Mouse (Mus musculus) embryonic stem cell, embryonic (primary cell): ENCODE measurements around the gene Slc7a11.

Experiments
- CTCF ChIA-PET, 4 experiments: fragments of 300-600 bp in 2 of 4; fragments of 350-600 bp in 2 of 4; sonication (Branson Sonifier 250); formaldehyde crosslinking; loops; one replicate each; lab custom pipeline; 2022; ENCODE audit warnings: inconsistent platforms in 2 of 4; lab: Charles Lee
- POLR2A ChIA-PET, 4 experiments: fragments of 300-600 bp in 2 of 4; fragments of 350-600 bp in 2 of 4; sonication (Branson Sonifier 250); formaldehyde crosslinking; loops; one replicate each; lab custom pipeline; 2022; ENCODE audit warnings: antibody characterized with exemption in 4 of 4, inconsistent platforms in 1 of 4; lab: Charles Lee

Gene Slc7a11

DNA sequence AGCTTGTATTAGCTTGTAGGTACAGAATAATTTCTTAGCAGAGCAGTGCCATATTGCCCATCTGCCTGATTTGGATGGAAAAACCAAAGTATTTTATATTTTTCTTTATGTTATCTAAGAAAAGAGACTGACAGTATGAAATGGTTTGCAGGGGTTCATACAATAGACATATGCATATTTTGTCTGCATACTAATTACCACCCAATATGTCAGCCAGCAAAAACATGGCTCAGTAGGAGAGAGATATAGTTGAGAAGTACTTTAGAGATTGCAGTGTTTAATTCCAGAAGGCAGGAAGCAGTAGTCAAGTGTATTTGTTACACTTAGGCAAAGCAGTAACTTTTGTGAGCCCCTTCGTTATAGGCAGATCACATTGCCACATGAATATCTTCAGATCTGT is 182.7 kb downstream of the Slc7a11 start:
- ChIA-PET CTCF (no interaction called here), POLR2A (no interaction called here)

DNA sequence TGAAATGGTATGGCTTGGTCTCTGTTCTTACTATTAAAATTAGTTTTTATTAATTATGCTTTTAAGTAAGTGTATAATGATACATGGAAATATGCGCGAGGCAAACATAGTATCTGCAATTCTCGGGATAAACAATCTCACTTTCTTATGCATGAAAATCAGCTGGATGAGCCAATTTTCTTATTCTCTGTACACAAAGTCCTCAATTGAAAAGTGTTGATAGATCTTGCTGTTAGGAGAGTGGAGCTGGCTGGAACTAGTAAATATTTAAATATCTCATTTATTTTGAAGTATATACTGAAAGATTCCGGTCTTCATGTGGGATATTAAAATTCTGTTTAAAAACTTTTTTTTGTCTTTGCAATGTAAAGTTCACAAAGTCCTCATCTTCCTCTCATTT is 184.6 kb downstream of the Slc7a11 start:
- POLR2A ChIA-PET: interaction anchor here in 1 of 4 experiments (0.5 kb wide), 1 partner anchor 592 kb away, joined by 4 read pairs; no protein-coding TSS in a partner anchor
- CTCF ChIA-PET: no interaction called here

DNA sequence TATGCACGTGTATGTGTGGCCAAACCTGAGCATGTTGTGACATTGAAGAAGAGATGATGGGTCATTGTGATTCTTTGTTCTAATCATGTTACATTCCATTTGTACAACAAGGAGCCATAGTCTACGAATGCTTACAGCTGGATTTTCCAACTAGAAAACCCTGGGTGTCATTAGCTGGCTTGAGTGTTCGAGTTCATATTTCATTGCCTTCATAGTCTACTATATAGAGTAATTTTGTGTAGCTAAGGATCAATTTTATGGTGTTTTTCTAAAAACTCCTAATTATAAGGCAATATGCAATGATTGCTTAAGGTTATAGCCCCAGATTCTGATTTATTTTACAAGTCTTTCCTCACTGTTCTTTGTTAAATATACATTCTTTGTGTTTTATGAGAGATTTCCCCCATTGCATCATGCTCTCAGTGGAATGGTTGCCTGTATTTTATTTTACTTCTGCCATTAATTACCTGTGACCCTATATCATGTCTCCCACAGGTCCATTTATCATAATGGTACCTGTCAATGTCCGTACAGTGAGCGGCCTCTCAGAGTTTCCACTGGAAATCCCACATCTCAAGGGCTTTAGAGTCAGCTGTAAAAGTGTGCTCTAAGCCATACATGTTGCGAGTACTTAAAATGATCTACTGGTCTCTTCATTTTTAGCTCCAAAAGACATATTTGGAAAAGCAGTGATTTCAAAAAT is 193.7 kb downstream of the Slc7a11 start:
- CTCF ChIA-PET: no interaction called here

DNA sequence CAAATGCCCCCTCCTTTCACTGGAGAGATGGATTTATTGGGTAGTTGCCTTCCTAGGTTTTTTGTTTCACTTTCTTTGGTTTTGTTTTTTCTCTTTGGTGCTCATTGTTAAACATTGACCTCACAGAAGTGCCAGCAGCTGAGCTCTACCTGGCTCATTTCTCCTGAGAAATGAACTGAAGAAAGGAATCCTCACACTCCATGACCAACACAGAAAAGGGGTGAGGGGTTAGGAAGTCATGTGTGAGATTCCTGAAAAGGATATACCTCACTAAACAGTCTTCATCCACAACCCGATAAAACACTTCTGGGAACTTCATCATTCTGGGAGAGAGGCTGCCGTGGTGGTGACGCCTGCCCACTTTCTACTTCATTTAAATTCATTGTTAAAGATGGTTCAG is 207.4 kb downstream of the Slc7a11 start:
- ChIA-PET CTCF (no interaction called here), POLR2A (no interaction called here)

More for the DNA sequence above, 193.7 kb downstream of the Slc7a11 start:
- POLR2A ChIA-PET: no interaction called here

DNA sequence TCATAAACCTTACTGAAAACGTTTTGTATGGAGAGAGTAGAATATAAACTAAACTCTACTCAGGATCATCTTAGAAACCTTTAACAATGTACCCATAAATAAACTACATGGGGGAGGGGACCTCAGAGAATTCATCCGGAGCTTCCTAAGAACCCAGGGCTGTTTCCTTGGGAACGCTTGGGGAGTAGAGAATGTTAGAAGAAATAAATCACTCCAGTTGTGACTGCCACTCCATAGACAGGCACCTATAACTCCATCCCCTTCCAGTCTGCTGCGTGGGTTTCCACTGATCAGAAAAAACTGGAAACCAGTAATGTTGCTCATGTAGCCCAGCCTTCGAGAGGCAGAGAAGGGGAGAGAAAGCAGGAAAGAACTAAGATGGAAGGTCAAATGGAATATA is 210.3 kb downstream of the Slc7a11 start:
- ChIA-PET POLR2A (no interaction called here), CTCF (no interaction called here)

DNA sequence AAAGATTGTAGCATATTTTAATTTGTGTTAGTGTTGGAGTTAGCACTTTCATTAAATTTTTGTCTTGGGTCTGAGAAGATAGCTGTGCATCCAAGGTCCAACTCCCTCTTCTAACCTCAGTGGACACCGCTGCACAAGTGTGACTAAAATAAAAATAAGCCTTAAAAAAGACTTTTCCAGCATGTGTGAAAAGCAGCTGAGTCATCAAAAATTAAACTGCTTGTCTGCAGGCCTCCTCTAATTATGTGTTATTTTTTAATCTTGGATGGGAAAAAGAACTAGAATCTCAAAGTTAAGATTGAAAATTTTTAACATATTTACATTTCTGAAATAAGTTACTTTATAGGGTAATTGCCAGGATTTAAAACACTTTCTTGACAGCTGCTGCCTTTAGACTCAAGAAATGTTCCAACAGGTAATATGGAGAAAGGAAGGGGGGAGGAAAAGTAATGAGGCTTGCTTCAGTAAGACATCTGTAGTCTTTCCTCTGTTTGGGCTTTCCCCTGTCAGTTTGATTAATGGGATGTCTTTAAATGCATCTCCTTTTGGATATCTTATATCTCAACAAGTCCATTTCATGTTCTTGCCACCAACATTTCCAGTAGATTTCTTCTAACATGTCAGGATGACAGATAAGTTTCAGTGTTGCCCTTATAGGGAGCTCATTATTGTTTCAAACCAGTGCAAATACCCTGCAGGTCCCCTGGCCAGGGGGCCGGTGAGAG is 218.9 kb downstream of the Slc7a11 start:
- ChIA-PET CTCF (no interaction called here), POLR2A (no interaction called here)

DNA sequence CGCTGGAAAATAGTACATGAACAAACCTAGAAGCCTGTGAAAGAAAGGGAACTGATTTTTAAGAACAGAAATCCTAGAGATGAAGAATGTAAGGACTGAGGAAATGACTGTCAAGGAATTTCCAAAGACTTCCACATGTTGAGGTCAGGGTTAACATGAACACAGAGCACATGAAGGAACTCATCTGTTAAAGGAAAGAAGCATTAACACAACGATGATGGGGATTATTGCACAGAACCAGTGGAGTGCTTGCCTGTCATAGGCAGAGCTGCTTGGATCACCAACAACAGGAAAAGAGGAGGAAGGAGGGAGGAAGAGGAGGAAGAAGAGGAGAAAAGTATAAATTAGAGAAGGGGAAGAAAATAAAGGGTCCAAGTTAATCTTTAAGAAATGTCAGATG is 223.0 kb downstream of the Slc7a11 start:
- ChIA-PET POLR2A (no interaction called here), CTCF (no interaction called here)

DNA sequence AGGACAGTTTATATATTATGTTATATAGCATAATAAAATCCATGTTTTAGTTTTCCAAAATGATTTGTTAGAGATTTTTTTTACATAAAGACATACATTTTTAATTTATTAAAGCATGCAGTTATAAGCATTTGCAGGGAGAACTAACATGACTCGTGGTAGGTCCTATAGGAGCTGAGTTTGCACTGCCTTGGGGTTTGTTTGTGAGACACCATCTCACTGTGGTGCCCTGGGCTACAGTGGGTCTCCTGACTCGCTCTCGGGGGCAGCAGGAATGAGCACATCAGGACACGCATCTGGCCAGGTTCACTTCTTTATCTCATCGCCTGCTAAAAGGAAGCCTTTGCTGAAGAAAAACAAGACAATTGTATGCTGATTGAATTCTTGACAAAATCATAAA is 257.0 kb downstream of the Slc7a11 start:
- CTCF ChIA-PET: interaction anchor here in 1 of 4 experiments (0.5 kb wide), 1 partner anchor 114 kb away, joined by 8 read pairs; no protein-coding TSS in a partner anchor
- POLR2A ChIA-PET: no interaction called here

DNA sequence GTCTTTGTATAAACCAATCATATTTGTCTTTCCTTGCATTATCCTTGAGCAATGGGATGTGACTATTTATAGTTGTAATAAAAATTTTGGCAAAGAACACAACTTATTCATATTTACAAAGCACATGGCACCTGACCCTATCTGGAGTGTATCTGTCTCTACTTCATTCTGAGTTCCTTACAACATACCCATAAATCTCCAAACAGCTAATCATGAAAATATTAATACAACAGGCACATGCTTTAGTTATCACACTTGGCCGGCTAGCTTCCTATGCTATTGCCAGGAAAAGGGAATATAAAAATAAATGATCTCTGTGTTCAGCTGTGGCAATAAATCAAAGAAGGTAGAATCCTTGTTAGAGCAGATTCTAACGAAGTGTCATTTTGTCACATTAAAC is 257.5 kb downstream of the Slc7a11 start:
- ChIA-PET CTCF (interaction anchor here in 1 of 4 experiments (0.5 kb wide), 1 partner anchor 115 kb away, joined by 8 read pairs; no protein-coding TSS in a partner anchor), POLR2A (no interaction called here)

DNA sequence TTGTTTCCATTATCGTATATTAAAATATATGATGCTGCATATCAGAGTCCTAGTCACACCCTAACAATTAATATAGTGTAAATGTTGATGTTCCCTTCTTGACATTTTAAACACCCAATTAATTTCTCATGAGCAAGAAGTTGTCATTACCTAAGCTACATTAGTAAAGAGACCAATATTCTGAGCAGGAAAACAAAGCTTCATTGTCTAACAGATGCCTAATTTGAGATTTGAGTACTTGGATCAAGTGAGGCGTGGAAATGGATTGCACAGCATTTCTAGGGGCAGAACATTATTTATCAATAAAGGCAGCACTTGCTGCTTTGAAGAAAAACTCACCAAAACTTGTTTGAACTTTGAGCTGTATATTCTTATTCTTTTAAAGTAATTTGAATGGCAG is 282.7 kb downstream of the Slc7a11 start:
- POLR2A ChIA-PET: no interaction called here
- CTCF ChIA-PET: no interaction called here

DNA sequence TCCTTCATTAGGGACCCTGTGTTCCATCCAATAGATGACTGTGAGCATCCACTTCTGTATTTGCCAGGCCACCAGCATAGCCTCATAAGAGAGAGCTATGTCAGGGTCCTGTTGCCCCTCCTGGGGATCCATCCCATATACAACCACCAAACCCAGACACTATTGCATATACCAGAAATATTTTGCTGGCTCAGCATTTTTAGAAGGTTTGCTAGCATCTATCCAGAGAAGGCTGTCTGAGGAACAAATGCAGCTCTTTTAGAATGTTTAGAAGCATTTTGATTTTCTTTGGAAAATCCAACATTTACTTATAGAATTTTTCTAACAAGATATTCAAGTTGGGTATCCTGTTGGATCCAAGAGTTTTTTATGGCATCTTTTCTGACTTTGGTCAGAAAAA is 299.3 kb downstream of the Slc7a11 start:
- ChIA-PET POLR2A (no interaction called here), CTCF (no interaction called here)

DNA sequence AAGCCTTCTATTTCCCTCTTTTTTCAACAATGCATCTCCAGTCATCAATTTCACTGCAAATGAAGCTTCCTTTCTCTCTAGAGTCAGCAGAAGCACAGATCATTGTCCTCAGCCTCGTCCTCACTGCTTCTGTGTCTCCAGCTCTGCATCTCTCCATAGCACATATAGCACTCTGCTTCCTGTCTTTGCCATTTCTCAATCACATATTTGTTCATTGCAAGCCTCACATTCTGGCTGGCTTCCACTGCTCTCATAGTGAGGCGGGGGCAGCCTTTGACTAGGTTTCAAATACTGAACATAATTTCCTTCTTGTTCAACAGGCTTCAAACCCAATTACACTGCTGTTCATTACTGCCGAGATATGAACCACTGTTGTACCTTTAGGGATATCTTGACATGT is 305.1 kb downstream of the Slc7a11 start:
- POLR2A ChIA-PET: no interaction called here

DNA sequence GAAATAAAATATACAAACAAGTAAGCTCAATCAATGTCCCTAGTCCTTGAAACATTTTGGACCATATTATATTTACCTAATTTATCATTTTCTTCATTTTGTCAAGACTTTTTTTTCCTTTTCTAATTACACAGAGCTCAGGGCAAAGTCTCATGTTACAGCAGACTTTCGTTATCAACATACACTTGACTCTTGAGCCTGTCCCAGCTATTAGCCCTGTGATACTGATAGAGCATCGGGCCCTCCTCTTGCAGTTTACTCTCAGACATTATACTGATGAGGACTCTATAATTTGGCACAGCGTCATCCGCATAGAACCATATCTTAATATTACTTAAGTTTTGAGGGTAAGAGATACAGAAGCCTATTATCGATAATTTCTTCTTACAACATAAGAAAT is 311.2 kb downstream of the Slc7a11 start:
- POLR2A ChIA-PET: no interaction called here
- CTCF ChIA-PET: interaction anchor here in 1 of 4 experiments (1.4 kb wide), 1 partner anchor 11 kb away, joined by 3 read pairs; no protein-coding TSS in a partner anchor

More for the DNA sequence above, 305.1 kb downstream of the Slc7a11 start:
- CTCF ChIA-PET: no interaction called here

DNA sequence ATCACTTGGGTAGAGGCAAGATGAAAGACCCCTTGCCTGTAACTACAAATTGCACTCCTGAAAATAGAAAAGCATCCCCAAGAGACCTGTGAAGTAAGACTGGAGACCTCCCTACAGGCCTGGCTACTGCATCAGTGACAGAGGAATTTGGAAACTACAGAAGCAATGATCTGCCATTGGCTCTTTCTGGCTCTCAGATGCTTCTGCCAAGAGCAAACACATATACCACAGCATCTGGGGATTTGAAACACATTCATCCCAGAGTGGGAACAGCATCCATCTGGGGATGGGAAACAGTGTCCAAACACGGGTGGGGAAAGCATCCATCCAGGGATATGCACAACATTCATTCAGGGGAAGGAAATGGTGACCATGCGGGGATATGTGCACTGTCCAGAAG is 313.1 kb downstream of the Slc7a11 start:
- ChIA-PET CTCF (no interaction called here), POLR2A (interaction anchor here in 1 of 4 experiments (1.4 kb wide), 1 partner anchor 25 kb away, joined by 3 read pairs; no protein-coding TSS in a partner anchor)

DNA sequence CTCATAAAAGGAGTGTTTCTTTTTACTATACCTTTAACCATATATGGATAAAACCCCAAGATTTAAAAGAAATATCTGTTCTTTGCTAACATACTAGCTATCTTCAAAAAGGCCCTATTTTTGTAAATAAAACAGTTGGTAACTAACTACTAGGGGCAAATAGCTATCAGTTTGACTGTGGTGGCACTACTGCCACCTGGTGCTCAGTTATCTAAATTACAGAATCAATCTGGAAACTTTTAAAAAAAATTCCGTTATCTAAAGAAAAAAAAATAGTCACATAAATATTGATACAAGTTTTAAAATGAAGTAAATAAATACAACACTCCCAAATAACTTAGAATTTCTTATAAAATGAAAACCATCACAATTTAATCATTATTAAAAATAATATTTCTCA is 322.4 kb downstream of the Slc7a11 start:
- POLR2A ChIA-PET: no interaction called here
- CTCF ChIA-PET: interaction anchor here in 2 of 4 experiments (0.5 to 1.0 kb wide), 4 partner anchors 11 to 807 kb away, joined by 3 to 4 read pairs (median 3); no protein-coding TSS in a partner anchor

DNA sequence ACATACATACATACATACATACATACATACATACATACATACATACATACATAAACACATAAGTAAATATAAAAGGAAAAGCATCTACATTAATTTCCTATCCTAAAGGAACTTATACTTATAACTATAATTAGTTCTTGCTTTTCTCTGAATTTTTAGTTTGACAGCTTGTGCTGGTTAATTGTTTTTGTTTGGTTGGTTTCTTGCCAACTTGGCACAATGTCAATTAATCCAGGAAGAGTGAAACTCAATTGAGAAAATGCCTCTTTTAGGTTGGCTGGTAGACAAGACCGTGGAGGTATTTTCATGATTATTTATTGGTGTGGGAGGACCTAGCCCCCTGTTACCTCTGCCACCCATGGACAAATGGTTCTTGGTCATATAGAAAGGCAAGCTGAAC is 327.1 kb downstream of the Slc7a11 start:
- CTCF ChIA-PET: no interaction called here
- POLR2A ChIA-PET: no interaction called here

DNA sequence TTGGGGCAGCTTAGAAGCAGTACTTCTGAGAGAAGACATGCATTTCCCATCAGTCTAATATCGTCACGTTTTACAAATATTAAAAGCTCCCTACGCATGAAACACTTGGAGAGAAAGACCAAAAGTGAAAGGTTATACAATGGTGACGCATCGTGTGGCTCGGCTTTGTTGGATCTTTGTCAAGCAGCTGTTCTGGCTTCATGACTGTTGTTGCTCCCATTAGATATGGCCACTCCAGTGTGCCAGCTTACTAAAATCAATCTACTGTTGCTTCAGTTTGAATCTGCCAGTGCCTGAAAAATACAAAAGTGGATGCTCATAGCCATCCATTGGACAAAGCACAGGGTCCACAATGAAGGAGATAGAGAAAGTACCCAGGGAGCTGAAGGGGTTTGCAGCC is 337.9 kb downstream of the Slc7a11 start:
- POLR2A ChIA-PET: no interaction called here
- CTCF ChIA-PET: no interaction called here

DNA sequence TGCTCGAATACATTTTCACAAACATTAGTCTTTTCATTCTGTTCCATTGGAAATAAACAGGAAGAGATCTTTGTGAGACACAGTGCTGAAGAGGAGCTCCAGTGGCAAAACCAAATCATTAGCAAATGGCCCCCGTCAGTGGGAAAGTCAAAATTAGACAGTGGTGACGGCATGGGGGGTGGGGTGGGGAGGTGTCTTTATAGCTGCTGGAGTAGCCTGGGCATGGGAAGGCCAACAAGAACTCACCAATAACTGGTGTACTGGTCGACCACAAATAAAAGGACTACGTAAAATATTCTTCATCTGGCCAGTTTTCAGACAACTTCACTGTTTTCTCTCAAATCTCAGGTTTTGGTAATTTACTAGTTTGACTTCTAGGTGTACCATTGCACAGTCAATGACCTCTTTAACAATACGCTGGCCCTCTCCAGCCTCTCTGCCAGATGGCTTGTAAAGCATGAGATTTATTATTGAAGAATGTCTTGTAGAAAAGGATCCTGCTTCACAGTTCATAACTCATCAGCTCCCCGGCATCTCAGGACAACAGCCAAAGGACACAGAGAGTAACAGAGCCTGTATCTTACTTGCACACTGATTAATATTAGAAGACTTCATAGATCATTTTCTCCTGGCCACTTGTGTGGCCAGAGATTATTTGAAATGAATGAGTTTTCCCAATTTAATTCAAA is 348.9 kb downstream of the Slc7a11 start:
- CTCF ChIA-PET: no interaction called here
- POLR2A ChIA-PET: no interaction called here

DNA sequence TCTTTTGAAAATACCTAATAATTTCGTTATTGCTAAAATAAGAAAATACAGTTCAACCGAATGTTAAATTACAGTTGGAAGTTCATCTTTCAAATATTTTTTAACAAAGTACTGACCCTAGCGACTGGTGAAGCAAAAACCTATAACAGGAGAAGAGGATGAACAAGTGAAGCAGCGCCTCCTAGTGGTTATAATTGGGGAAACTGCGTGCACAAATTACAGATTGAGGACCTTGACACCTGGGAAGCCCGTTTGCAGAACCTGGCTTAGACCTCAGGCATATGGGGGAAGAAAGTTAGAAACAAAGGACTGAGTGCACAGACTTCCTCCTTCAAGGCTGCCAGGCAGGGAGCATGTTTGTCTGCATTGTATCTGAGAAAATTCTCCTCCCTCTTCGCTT is 366.4 kb downstream of the Slc7a11 start:
- CTCF ChIA-PET: no interaction called here
- POLR2A ChIA-PET: no interaction called here

DNA sequence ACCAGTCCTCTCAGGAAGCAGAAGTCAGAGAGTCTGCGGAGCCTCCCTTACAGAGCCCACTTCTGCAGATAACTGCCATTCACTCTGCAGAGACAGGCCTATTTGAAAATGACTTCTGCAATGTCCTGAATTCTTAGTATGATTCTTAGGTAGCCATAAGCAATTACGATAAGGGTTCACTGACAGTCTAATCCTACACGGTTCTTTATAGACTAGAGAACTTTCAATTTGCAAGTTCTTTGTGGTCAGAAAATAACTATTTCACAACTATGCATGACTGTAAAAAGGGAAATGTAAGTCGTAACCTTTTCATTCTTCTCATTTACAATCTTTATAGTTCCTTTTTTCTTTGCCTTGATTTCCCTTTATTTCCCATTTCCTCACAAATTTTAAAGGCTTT is 380.0 kb downstream of the Slc7a11 start:
- ChIA-PET CTCF (no interaction called here), POLR2A (no interaction called here)
